Mouse (Mus musculus) erythroblast, embryonic 14.5 days (primary cell): ENCODE data around the gene Rasl10b.

Source experiments
- GATA1 ChIP-seq: IDR thresholded peaks from 2 replicates; pipeline ENCODE4 v1.6.1; 2012; ENCODE audit warnings: low read length, inconsistent platforms, mixed read lengths
- TAL1 ChIP-seq: IDR thresholded peaks from 3 replicates; pipeline ENCODE4 v1.6.1; 2012; ENCODE audit warnings: low read length, inconsistent platforms, mixed read lengths

DNA sequence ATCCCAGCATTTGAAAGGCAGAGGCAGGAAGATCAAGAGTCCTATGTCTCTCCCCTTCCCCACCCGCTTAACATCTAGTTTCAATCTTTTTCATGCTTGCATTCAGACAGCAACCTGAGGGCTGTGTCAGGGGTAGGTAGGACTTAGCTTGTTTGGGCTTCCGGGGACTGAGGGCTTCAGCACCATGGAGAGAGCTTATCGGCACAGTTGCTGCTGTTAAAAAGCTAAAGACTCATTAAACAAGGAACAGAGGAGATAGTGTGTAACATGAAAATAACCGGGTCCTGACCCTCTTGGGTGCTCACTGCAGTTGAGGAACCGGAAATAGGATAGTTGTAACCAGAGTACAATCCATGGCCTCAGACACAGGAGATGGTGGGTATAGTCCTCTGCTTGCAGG is 8.1 kb downstream of the Rasl10b start:
- TF ChIP-seq GATA1 (no peak), TAL1 (no peak)
